Mouse (Mus musculus): ENCODE data around the gene Tmem203. TPM values are rescaled to one million over a fixed set of nuclear protein-coding genes. Genes with fewer than 3 reads are reported as not detected.

The Tmem203 gene
- 10 to 100 TPM; 10.4 to 12.0 TPM for total RNA-seq (2021)
- long read RNA-seq, experiment 1, transcript Tmem203-201 (1 exons, 854 nt), result major isoform, 25 of 25 reads
- long read RNA-seq, experiment 1, partial matches to known transcripts, result 0 of 25 reads
- long read RNA-seq, experiment 1, other reads (novel, unspliced or antisense), result 0 of 25 reads
- long read RNA-seq, experiment 2, transcript Tmem203-201 (1 exons, 854 nt), result major isoform, 40 of 40 reads
- long read RNA-seq, experiment 2, partial matches to known transcripts, result 0 of 40 reads
- long read RNA-seq, experiment 2, other reads (novel, unspliced or antisense), result 0 of 40 reads

- intact Hi-C loops (cut with DNase I), result no loop called here
- DNase-seq, result peak; percentile 78 to 80
These were observed at the start of gene Tmem203 for GRCm38 (mm10) chr2:25255284-25255779. Gene Tmem203 (plus strand): TSS chr2:25255439.

DNA sequence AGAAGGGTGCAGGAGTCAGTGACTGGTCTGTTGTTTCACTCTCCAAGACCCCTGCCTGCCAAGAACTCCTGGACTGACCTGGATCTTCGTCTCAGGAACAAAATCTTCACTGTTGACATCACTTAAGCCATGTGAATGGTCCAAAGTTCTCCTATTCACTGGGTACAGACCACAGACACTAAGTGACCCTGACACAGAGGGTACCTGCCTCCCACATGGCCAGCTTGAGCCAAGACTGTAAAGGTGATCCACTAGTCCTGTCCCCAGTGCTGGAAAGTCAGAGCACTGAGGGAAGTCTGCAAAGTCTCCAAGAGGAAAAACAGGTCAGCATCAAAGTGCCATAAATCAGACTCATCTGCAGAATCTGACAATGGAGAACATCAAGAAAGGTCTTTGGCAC, 47.6 kb upstream of the Tmem203 start:
- no peak for DNase-seq
- intact Hi-C loops (cut with DNase I), result no loop called here

DNA sequence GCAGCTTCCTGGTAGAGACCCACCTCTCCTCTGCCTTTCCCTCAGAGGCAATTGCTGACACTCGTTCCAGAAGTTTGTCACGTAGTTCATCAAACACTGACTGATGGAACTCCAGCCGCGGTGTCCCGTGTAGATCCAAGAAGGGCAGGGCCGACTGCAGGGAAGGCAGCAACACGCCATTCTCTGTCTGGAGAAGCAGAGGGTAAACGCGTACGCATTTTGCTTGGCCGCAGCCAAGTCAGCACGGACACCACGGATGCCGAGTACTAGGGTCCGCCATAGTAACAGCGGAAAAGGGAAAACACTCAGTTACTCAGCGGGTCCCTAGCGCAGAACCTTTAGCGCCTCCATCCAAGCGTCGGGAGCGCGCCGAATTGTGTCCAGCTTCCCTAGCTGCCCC, 44.6 kb upstream of the Tmem203 start:
- intact Hi-C loops (cut with DNase I), result no loop called here

DNA sequence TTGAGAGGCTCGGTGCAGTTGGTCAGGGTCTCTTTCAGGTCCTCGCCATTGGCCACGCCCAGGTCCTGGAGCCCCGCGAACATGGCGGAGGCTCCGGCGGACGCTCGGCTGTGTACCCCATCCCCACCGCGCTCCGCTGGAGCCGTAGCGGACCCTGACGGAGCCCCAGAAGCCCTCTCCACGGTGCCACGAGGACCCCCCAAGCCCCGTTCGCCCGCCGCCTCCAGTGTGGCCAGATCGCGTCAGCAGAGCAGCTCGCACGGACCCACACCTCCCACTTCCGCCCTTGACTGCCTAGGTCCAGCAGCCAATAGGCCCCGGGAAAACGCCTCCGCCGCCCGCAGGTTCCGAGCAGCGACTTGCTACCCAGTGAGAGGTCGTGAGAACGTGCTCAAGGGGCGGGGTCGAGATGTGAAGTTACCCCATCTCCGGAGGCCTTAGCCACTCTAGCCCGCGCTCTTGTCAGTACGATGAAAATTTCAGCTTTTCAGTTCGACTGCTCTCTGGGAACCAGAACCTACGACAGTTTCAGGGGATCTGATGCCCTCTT, 44.0 kb upstream of the Tmem203 start, which contains the start of gene Nelfb:
Gene Nelfb (minus strand): TSS at position 369 of the 550 bp plus-strand sequence.
- DNase-seq, result peak; percentile 89 to 92
- intact Hi-C loops (cut with DNase I), result no loop called here

More for the DNA sequence above, 44.6 kb upstream of the Tmem203 start:
- no peak for DNase-seq

DNA sequence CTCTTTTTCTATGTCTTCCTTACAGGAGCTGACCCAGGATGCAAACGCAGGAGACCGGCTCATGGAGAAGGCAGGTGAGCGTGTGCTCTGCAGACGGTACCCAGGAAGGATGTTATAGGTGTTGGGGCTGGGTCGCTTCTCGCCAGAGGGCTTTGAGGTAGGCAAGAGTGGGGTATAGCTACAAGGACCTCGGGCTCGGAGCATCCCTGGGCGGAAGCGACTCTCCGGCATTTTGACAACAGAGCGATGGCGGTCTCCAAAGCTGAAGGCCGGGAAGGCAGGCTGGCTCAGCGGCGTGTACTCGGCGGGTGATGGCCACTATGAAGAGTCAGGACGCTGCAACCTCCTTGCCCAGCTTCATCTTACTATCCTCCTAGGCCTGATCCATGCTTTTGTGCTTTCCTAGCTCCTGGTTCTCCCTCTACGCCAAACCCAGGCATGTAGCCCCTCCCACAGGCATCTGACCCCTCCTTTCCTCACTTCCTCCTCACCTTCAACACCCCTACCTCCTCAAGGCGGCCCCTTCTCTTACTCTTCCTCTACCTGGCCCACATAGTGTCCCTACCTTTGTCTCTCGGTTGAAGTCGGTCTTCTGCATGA, 41.9 kb upstream of the Tmem203 start:
- intact Hi-C loops (cut with DNase I), result no loop called here
- DNase-seq, result no peak

DNA sequence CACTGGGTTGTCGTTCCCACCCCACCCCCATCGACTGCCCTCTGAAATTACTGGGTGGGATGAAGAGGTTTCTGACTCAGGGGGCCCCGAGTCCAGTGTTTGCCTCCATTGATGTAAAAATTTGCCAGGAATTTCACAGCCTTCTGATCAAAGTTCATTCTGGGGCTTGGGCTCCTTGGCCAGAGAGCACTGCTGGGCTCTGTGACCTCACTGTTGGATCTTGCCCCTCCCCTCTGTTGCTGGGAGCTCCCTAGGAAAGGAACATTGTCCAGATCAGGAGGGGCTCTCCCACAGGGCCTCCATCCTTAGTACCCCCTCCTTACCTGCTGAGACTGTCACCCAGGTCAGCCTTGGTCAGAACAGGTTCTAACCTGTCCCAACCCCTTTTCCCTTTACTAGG, 40.8 kb upstream of the Tmem203 start, which contains the start of gene Stpg3:
Gene Stpg3 (minus strand): TSS at position 194 of the 400 bp plus-strand sequence.
- no peak for DNase-seq
- intact Hi-C loops (cut with DNase I), result no loop called here

GRCm38 (mm10) chr2:25217666-25218065, 37.6 kb upstream of the Tmem203 start:
- no peak for DNase-seq
- intact Hi-C loops (cut with DNase I), result no loop called here

DNA sequence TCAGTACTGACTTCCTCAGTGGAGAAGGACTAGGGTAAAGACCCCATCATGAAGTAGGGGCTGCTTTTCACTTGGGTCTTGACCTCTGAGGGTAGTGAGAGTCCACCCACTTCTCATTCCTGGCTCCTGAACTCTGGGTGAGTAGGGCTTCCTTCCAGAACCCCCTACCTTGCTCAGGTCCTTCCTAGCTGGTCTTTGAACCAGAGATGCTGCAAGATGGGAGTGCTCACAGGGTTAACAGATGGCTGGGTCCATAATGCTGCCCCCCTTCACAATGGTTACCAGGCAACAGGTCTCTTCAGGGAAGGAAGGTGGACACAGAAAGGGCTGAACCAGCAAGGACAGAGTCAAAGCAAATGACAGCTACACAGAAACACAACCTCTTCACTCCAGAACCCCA, 36.8 kb upstream of the Tmem203 start, which contains the start of gene Fam166a:
Gene Fam166a (plus strand): TSS at position 301 of the 400 bp plus-strand sequence.
- DNase-seq, result no peak
- intact Hi-C loops (cut with DNase I), result no loop called here

DNA sequence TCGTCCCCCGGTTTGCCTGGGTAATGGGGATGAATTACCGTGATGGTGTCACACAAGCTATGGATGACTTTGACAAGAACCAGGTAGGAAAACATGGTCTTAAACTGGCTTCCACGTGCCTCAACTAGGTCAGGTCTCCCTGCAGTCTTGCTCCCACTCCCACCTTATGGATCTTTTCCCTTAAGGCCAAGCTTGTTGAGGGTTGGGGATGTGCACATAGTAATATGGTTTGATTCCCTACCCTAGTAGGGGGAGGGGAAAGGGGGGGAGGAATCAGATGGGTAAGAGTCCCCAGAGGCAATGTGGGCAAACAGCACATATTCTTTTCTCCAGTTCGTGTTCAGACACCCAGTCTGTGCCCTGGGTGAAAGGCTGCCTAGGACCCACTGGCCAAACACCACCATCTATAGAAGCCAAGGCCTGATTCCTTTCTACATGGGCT, 33.9 kb upstream of the Tmem203 start:
- intact Hi-C loops (cut with DNase I), result no loop called here
- DNase-seq, result no peak

DNA sequence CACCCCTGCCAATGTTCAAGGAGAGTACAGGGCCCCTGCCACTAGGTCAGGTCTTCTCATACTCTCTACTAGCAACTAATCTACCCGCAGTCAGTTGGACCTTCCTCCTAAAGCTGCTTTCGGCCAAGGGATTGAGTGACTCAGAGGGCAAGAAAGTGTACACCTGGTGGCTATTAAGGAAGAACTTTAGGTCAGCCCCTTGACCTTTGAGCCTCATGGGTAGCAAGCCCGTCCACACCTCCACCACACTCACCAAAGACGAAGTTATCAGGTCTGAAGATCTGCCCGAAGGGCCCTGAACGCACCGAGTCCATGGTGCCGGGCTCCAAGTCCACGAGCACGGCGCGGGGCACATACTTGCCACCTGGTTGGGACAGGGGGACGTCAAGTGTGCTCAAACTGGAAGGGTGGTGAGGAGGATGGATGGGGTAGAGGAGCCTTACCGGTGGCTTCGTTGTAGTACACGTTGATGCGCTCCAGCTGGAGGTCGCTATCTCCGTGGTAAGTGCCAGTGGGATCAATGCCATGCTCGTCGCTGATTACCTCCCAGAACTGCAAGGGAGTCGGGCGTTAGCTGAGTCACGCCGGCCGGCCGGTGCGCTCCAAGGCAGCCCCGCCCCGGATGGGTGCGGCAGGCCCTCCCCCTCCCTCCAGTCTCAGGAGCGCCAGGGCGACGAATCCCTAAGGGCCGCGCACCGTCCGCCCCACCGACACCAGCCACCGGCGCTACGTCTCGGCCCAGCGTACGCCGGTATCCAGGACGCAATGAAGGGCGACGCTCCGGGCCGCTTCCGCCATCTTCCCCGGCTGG, 31.4 kb upstream of the Tmem203 start:
- DNase-seq, result peak; percentile 72 to 78
- intact Hi-C loops (cut with DNase I), result no loop called here

DNA sequence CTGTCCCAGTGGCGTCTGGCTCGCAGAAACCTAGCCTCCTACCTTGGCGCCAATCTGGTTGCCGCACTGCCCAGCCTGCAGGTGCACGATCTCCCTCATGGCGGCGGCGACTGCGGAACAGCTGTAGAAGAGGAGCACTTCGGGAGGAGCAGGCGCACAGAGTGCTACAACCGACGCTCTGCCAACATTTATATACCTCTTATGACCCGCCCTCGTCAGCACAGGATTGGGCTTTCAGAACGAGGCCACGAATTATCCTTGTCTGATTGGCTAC, 30.8 kb upstream of the Tmem203 start, which contains the start of gene Tubb4b:
Gene Tubb4b (minus strand): TSS at position 211 of the 274 bp plus-strand sequence.
- intact Hi-C loops (cut with DNase I), result no loop called here
- DNase-seq, result no peak

GRCm38 (mm10) chr2:25224766-25225752, 30.2 kb upstream of the Tmem203 start:
- DNase-seq, result peak; percentile 94 to 99
- intact Hi-C loops (cut with DNase I), result no loop called here

- intact Hi-C loops (cut with DNase I), result no loop called here
- no peak for DNase-seq
These were observed 29.3 kb upstream of the Tmem203 start for GRCm38 (mm10) chr2:25225811-25226379.

- intact Hi-C loops (cut with DNase I), result no loop called here
- DNase-seq, result peak; percentile 39 to 40
These were observed 28.4 kb upstream of the Tmem203 start for GRCm38 (mm10) chr2:25226864-25227263.

DNA sequence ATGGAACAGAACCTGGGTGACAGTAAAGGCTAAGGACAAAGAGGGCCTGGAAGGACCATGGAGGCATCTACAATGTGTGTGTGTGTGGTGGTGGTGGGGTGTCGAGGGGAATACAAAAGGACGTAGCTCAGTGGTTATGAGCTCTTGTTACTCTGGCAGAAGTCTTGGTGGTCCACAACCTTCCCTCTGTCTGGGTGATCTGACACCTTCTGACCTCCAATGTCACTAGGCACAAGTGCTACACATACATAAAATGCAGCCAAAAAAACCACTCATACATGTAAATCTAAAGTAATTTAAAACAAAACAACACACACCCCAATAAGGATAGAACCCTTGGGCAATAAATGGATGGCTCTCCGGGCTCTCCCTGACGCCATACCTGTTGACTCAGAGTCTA, 27.8 kb upstream of the Tmem203 start:
- no peak for DNase-seq
- intact Hi-C loops (cut with DNase I), result no loop called here

DNA sequence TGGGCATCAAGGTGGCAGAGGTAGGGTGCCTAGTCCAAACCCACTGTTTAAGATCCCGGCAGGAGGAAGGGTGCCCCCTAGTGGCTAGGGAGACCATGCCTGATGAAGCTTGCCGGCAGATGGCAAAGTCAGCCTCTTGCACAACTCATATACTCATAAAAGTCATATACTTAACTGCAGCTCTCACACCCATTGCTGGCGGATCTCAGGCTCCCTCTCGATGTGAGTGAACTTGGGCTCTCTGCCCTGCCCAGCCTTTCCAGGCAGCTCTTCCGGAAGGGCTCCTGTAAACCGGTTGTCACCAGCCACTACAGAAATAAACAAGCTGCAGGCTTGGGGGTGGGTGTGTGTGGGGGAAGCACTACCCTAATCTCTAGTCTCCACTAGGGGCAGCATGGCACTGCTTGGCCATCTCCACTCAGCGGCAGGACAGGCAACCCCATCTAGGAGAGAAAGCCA, 26.8 kb upstream of the Tmem203 start:
- DNase-seq, result peak; percentile 78 to 85
- intact Hi-C loops (cut with DNase I), result loop anchor here (1.0 kb wide), 1 partner anchor 35 kb away; no protein-coding TSS in a partner anchor

- intact Hi-C loops (cut with DNase I), result loop anchor here (1.0 kb wide), 1 partner anchor 36 kb away; no protein-coding TSS in a partner anchor
These were observed 26.2 kb upstream of the Tmem203 start for GRCm38 (mm10) chr2:25228995-25229530.

DNA sequence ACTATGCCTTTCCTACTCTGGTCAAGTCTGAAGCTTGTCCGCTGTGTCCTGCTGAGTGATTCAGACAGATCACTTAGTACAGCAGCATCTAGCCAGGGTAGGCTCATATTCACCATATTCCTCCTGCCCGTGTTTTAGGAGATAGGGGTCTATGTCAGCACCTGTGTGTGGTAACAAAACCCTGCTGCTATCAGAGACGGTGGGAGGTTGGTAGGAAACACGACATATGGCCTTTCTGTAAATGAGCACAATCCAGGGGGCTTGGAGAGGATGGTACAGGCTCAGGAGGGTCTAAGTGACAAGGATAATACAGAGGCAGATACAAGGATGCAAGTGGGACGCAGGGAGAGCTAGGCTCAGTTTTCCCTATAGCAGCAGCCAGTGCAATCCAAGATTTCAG, 25.7 kb upstream of the Tmem203 start:
- no peak for DNase-seq
- intact Hi-C loops (cut with DNase I), result no loop called here

More at GRCm38 (mm10) chr2:25228995-25229530, 26.2 kb upstream of the Tmem203 start:
- no peak for DNase-seq

GRCm38 (mm10) chr2:25230581-25230980, 24.7 kb upstream of the Tmem203 start:
- DNase-seq, result no peak
- intact Hi-C loops (cut with DNase I), result no loop called here

Data from gastrocnemius, postnatal 36 days (tissue).